Mouse (Mus musculus) thymus, adult 18-20 months (tissue): Measurements from ENCODE around the gene Cd6.

Experiments used
- DNase-seq, 2 experiments: peaks; one replicate each; pipeline ENCODE4 v3.0.0; 2022; ENCODE audit warnings: mixed read lengths in 2 of 2

The Cd6 gene

GRCm38 (mm10) chr19:10759983-10760831, 69.7 kb downstream of the Cd6 start:
- peak; percentile 36 to 61 for DNase-seq

GRCm38 (mm10) chr19:10759525-10759924, 70.3 kb downstream of the Cd6 start:
- no peak for DNase-seq

- DNase-seq, result no peak
These were observed 71.2 kb downstream of the Cd6 start for GRCm38 (mm10) chr19:10758708-10759107.

GRCm38 (mm10) chr19:10757526-10757925, 72.3 kb downstream of the Cd6 start:
- no peak for DNase-seq

GRCm38 (mm10) chr19:10757125-10757524, 72.7 kb downstream of the Cd6 start:
- DNase-seq, result no peak

- no peak for DNase-seq
These were observed 77.2 kb downstream of the Cd6 start for GRCm38 (mm10) chr19:10752646-10753045.

- DNase-seq, result no peak
These were observed 77.8 kb downstream of the Cd6 start for GRCm38 (mm10) chr19:10752106-10752505.

GRCm38 (mm10) chr19:10751607-10752006, 78.3 kb downstream of the Cd6 start:
- DNase-seq, result peak in 1 of 2 experiments; percentile 62

- DNase-seq, result no peak
These were observed 79.7 kb downstream of the Cd6 start for GRCm38 (mm10) chr19:10750161-10750560.

GRCm38 (mm10) chr19:10749295-10749694, 80.6 kb downstream of the Cd6 start:
- DNase-seq, result no peak

GRCm38 (mm10) chr19:10748401-10749102, 81.3 kb downstream of the Cd6 start:
- DNase-seq, result no peak

GRCm38 (mm10) chr19:10747718-10748117, 82.1 kb downstream of the Cd6 start:
- DNase-seq, result no peak

- DNase-seq, result no peak
These were observed 82.7 kb downstream of the Cd6 start for GRCm38 (mm10) chr19:10747182-10747581.

- DNase-seq, result no peak
These were observed 87.3 kb downstream of the Cd6 start for GRCm38 (mm10) chr19:10742565-10742964.

GRCm38 (mm10) chr19:10742145-10742544, 87.7 kb downstream of the Cd6 start:
- no peak for DNase-seq

GRCm38 (mm10) chr19:10740641-10741440, 89.0 kb downstream of the Cd6 start:
- peak; percentile 71 to 83 for DNase-seq

- DNase-seq, result peak in 1 of 2 experiments; percentile 6
These were observed 89.9 kb downstream of the Cd6 start for GRCm38 (mm10) chr19:10739916-10740315.
